Mouse (Mus musculus): ENCODE data around the gene Cd3eap. TPM values are rescaled to one million over a fixed set of nuclear protein-coding genes. Genes with fewer than 3 reads are reported as not detected.
A peak's percentile ranks its signal among the peaks of the same experiment; 100 is the strongest.

Gene Cd3eap
- polyA plus RNA-seq, 1 experiment from 2014 or later = 18.0 TPM

- no peaks in the 10 kb centered on the region for H3K27me3 ChIP-seq (ENCODE audit: control insufficient read depth, insufficient read depth, low read length)
- H3K4me2 ChIP-seq (ENCODE audit: low read depth) = no peak overlapping the region
- no peak overlapping the region for H3K27ac ChIP-seq (ENCODE audit: low read depth, low read length)
- whole genome bisulfite sequencing = 80% methylated on average over 10 of the region's 10 CpGs
- no peaks in the 10 kb centered on the region for H3K9me3 ChIP-seq (ENCODE audit: control insufficient read depth, low read length)
- no peak overlapping the region; the same call in 1 of the 2 replicates for H3K9ac ChIP-seq (ENCODE audit: low read length)
- no peak for DNase-seq (ENCODE audit: low spot score)
- no peak overlapping the region for H3K4me3 ChIP-seq (ENCODE audit: low read depth, low read length)
- H3K4me1 ChIP-seq (ENCODE audit: control insufficient read depth, insufficient read depth, low read length) = no peaks in the 10 kb centered on the region
- ATAC-seq (ENCODE audit: insufficient read depth, low FRiP score, low TSS enrichment) = no peak
- H3K36me3 ChIP-seq (ENCODE audit: control insufficient read depth, insufficient read depth, low read length) = peaks cover 43% of the 10 kb centered on the region
Measured at GRCm38 (mm10) chr7:19388699-19389413, 29.6 kb upstream of the Cd3eap start.

GRCm38 (mm10) chr7:19383708-19384107 lies 24.4 kb upstream of the Cd3eap start:
- ATAC-seq (ENCODE audit: insufficient read depth, low FRiP score, low TSS enrichment) = no peak
- 93% methylated on average over 9 of the region's 9 CpGs for WGBS
- peaks cover 21% of the 10 kb centered on the region for H3K36me3 ChIP-seq (ENCODE audit: control insufficient read depth, insufficient read depth, low read length)
- no peak overlapping the region for H3K4me2 ChIP-seq (ENCODE audit: low read depth)
- no peaks in the 10 kb centered on the region for H3K9me3 ChIP-seq (ENCODE audit: control insufficient read depth, low read length)
- no peak overlapping the region for H3K4me3 ChIP-seq (ENCODE audit: low read depth, low read length)
- DNase-seq (ENCODE audit: low spot score) = no peak
- peaks cover 4% of the 10 kb centered on the region for H3K4me1 ChIP-seq (ENCODE audit: control insufficient read depth, insufficient read depth, low read length)
- no peak overlapping the region for H3K27ac ChIP-seq (ENCODE audit: low read depth, low read length)
- H3K9ac ChIP-seq (ENCODE audit: low read length) = no peak overlapping the region
- no peaks in the 10 kb centered on the region for H3K27me3 ChIP-seq (ENCODE audit: control insufficient read depth, insufficient read depth, low read length)

DNA sequence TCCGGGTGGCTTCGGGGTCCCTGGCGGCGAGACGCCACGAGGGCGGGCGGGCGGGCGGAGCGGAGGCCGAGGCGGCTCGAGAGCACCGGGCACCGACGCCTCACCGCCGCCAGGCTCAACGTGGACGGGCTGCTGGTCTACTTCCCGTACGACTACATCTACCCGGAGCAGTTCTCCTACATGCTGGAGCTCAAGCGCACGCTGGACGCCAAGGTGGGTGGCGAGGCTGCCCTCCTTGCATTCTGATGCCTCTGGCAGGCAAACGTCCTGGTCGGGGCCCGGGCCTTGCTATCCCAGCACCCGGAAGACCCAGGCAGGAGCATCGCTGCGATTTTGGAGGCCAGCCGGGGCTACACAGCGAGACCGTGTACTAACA lies 22.9 kb upstream of the Cd3eap start:
- 0% methylated on average over 23 of the region's 37 CpGs for WGBS
- H3K9me3 ChIP-seq (ENCODE audit: control insufficient read depth, low read length) = no peaks in the 10 kb centered on the region
- peak overlapping the region; percentile 78 for H3K4me2 ChIP-seq (ENCODE audit: low read depth)
- peak overlapping the region; percentile 44 for H3K9ac ChIP-seq (ENCODE audit: low read length)
- H3K27ac ChIP-seq (ENCODE audit: low read depth, low read length) = no peak overlapping the region
- peaks cover 15% of the 10 kb centered on the region for H3K36me3 ChIP-seq (ENCODE audit: control insufficient read depth, insufficient read depth, low read length)
- peak overlapping the region; percentile 60 for H3K4me3 ChIP-seq (ENCODE audit: low read depth, low read length)
- peaks cover 4% of the 10 kb centered on the region for H3K4me1 ChIP-seq (ENCODE audit: control insufficient read depth, insufficient read depth, low read length)
- DNase-seq (ENCODE audit: low spot score) = peak; percentile 39
- no peaks in the 10 kb centered on the region for H3K27me3 ChIP-seq (ENCODE audit: control insufficient read depth, insufficient read depth, low read length)
- peak; percentile 46 for ATAC-seq (ENCODE audit: insufficient read depth, low FRiP score, low TSS enrichment)

DNA sequence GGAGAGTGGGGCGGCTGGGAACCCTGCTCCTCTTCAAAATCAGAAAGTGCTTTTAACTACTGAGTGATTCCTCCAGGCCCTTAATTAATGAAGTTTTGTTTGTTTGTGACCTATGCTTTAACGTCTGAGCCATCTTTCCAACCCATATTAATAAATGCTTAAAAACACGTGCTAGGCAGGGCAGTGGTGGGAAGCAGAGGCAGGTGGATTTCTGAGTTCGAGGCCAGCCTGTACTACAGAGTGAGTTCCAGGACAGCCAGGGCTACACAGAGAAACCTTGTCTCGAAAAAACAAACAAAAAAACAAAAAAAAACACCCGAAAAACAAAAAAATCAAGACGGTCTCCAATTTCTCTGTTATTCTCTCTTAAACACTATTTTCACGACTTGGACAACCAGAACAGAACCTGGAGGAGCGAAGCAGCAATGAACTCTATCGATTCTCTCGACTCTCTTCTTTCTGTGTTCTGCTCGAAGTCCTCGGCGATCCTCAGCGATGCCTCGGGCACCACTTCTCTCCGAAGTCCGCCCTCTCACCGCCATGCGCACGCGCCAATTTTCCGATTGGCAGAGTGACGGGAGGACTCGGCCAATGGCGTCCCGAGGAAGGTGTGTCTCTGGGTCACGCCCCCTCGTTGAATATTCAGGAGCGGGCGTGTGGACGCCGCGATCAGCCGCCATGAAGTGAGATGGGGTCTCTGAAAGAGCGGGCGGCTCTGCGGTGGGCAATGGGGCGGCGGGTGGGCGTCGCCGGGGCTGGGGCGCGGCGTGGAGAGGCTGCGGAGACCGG lies 22.3 kb upstream of the Cd3eap start, which contains the start of gene Ercc2:
Gene Ercc2, plus strand, starts transcription at position 634 of the 789 bp plus-strand sequence.
- 9% methylated on average over 35 of the region's 48 CpGs for WGBS
- ATAC-seq (ENCODE audit: insufficient read depth, low FRiP score, low TSS enrichment) = peak; percentile 95

GRCm38 (mm10) chr7:19378049-19378448 lies 18.8 kb upstream of the Cd3eap start:
- Histone ChIP-seq H3K4me1 (ENCODE audit: control insufficient read depth, insufficient read depth, low read length) (peaks cover 4% of the 10 kb centered on the region), H3K36me3 (ENCODE audit: control insufficient read depth, insufficient read depth, low read length) (no peaks in the 10 kb centered on the region), H3K27me3 (ENCODE audit: control insufficient read depth, insufficient read depth, low read length) (no peaks in the 10 kb centered on the region), H3K27ac (ENCODE audit: low read depth, low read length) (no peak overlapping the region), H3K9me3 (ENCODE audit: control insufficient read depth, low read length) (no peaks in the 10 kb centered on the region), H3K9ac (ENCODE audit: low read length) (no peak overlapping the region), H3K4me2 (ENCODE audit: low read depth) (no peak overlapping the region), H3K4me3 (ENCODE audit: low read depth, low read length) (no peak overlapping the region)
- no peak for ATAC-seq (ENCODE audit: insufficient read depth, low FRiP score, low TSS enrichment)
- WGBS = 82% methylated on average over 8 of the region's 8 CpGs
- DNase-seq (ENCODE audit: low spot score) = no peak

More for the DNA sequence above, 22.3 kb upstream of the Cd3eap start, which contains the start of gene Ercc2:
- Histone ChIP-seq H3K9ac (ENCODE audit: low read length) (peak within 1 kb of the TSS; percentile 44), H3K36me3 (ENCODE audit: control insufficient read depth, insufficient read depth, low read length) (peaks cover 13% of the 10 kb centered on the region), H3K27ac (ENCODE audit: low read depth, low read length) (no peak within 1 kb of the TSS), H3K27me3 (ENCODE audit: control insufficient read depth, insufficient read depth, low read length) (no peaks in the 10 kb centered on the region), H3K4me2 (ENCODE audit: low read depth) (peak within 1 kb of the TSS; percentile 78), H3K4me1 (ENCODE audit: control insufficient read depth, insufficient read depth, low read length) (peaks cover 4% of the 10 kb centered on the region), H3K9me3 (ENCODE audit: control insufficient read depth, low read length) (no peaks in the 10 kb centered on the region), H3K4me3 (ENCODE audit: low read depth, low read length) (peak within 1 kb of the TSS; percentile 60)
- DNase-seq (ENCODE audit: low spot score) = peak; percentile 99

- Histone ChIP-seq H3K27ac (ENCODE audit: low read depth, low read length) (no peak overlapping the region), H3K4me1 (ENCODE audit: control insufficient read depth, insufficient read depth, low read length) (no peaks in the 10 kb centered on the region), H3K9ac (ENCODE audit: low read length) (no peak overlapping the region), H3K36me3 (ENCODE audit: control insufficient read depth, insufficient read depth, low read length) (no peaks in the 10 kb centered on the region), H3K27me3 (ENCODE audit: control insufficient read depth, insufficient read depth, low read length) (no peaks in the 10 kb centered on the region), H3K9me3 (ENCODE audit: control insufficient read depth, low read length) (no peaks in the 10 kb centered on the region), H3K4me2 (ENCODE audit: low read depth) (no peak overlapping the region), H3K4me3 (ENCODE audit: low read depth, low read length) (no peak overlapping the region)
- WGBS = 92% methylated on average over 4 of the region's 4 CpGs
- no peak for DNase-seq (ENCODE audit: low spot score)
- ATAC-seq (ENCODE audit: insufficient read depth, low FRiP score, low TSS enrichment) = no peak
Measured at GRCm38 (mm10) chr7:19376019-19376418, 16.7 kb upstream of the Cd3eap start.

DNA sequence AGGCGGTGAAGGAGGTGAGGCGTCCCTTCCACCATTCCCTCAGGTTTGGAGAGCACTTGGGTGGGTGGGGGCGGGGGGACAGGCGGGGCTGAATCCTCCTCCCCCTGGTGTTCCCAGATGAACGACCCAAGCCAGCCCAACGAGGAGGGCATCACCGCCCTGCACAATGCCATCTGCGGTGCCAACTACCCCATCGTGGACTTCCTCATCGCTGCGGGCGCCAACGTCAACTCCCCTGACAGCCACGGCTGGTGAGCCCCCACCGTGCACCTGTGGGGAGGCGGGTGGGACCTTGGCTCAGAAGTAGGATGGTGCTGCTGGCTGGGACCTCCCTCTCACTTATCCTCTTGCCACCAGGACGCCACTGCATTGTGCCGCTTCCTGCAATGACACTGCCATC lies 16.1 kb upstream of the Cd3eap start:
- no peaks in the 10 kb centered on the region for H3K4me1 ChIP-seq (ENCODE audit: control insufficient read depth, insufficient read depth, low read length)
- DNase-seq (ENCODE audit: low spot score) = no peak
- no peaks in the 10 kb centered on the region for H3K36me3 ChIP-seq (ENCODE audit: control insufficient read depth, insufficient read depth, low read length)
- no peak overlapping the region for H3K27ac ChIP-seq (ENCODE audit: low read depth, low read length)
- no peak overlapping the region for H3K4me2 ChIP-seq (ENCODE audit: low read depth)
- H3K27me3 ChIP-seq (ENCODE audit: control insufficient read depth, insufficient read depth, low read length) = no peaks in the 10 kb centered on the region
- no peak for ATAC-seq (ENCODE audit: insufficient read depth, low FRiP score, low TSS enrichment)
- H3K4me3 ChIP-seq (ENCODE audit: low read depth, low read length) = no peak overlapping the region
- H3K9ac ChIP-seq (ENCODE audit: low read length) = no peak overlapping the region
- WGBS = 74% methylated on average over 15 of the region's 18 CpGs
- no peaks in the 10 kb centered on the region for H3K9me3 ChIP-seq (ENCODE audit: control insufficient read depth, low read length)

DNA sequence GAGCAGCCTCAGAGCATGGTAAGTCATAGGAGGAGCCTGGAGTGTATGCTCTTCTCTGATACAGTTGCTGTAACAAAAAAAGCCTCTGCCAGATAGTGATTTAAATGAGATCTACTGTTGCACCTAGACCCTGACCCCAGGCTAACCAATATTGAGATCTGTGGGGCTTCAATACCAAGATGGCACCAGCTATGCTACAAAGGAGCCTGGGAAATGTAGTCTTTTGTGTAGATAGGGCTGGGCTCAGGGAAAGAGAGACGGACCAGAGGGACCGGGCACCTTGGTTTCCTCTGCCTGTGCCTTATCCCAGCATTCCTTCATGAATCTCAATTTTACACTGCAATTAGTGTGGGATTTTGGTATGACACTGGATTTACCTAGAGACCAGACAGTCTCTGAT lies 14.1 kb upstream of the Cd3eap start:
- no peak for DNase-seq (ENCODE audit: low spot score)
- Histone ChIP-seq H3K27me3 (ENCODE audit: control insufficient read depth, insufficient read depth, low read length) (no peaks in the 10 kb centered on the region), H3K9me3 (ENCODE audit: control insufficient read depth, low read length) (no peaks in the 10 kb centered on the region), H3K9ac (ENCODE audit: low read length) (no peak overlapping the region), H3K36me3 (ENCODE audit: control insufficient read depth, insufficient read depth, low read length) (no peaks in the 10 kb centered on the region), H3K4me2 (ENCODE audit: low read depth) (no peak overlapping the region), H3K4me1 (ENCODE audit: control insufficient read depth, insufficient read depth, low read length) (no peaks in the 10 kb centered on the region), H3K27ac (ENCODE audit: low read depth, low read length) (no peak overlapping the region), H3K4me3 (ENCODE audit: low read depth, low read length) (no peak overlapping the region)
- 83% methylated on average over 2 of the region's 2 CpGs for WGBS
- ATAC-seq (ENCODE audit: insufficient read depth, low FRiP score, low TSS enrichment) = no peak
